Mouse (Mus musculus) cerebellum, adult 8-10 months (tissue): ENCODE measurements around the gene Dctd.
"Not testable (repeated sequence)": the region's sequence is repeated elsewhere in the genome, so short reads cannot be mapped to it uniquely, and the experiment has no call there.

ENCODE experiments used
- DNase-seq: peaks from one replicate; pipeline ENCODE4 v3.0.0; 2022

Dctd gene

DNA sequence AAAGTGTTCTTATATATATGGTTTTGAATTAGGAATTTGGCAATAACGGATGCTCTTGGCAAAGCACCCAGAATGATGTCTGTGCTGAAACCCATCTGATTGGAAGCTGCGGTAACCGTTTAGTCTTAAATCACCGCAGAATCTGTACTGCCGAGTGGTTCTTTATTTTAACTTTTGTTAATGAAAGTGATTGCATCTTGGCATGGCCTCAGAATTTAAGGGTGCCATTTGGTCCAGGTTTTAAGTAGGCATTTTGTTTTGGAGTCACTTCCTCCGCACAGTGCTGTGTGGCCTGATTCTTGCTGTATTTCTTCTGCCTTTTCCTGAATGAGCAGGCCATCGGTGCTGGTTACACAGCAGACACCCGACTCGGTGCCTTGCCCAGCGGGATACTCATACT lies 47.6 kb downstream of the Dctd start:
- no peak for DNase-seq

DNA sequence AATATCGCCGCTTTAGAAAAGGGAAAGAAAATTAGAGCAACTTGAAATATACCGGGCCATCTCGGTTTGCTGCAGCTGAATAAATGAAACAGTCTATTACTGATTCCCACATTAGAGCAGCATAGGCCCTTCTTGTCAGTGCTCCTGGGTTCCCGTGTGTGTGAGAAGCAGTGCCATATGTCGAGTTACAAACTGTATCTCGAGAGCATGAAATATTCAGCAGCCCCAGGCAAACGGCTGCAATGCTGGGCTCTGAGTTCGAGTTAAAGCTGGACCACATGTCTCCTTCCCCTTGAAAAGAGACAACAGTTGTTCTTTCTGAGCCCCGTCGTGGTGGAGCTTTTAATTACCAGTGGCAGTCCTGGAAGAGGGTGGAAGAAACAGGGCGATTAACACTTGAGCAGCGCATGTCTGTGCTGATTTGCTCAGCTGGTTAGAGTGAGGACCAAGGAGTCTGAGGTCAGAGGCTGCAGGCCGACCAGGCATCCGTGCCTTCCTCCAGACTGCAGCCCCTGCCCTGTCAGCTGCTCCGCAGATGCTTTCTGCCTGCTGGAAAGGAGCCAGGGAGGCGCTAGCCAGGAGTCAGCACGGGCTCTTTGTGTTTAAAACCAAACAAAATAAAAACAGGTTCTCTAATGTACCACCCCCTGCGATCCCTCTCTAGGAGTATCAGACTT lies 53.3 kb downstream of the Dctd start:
- no peak for DNase-seq

DNA sequence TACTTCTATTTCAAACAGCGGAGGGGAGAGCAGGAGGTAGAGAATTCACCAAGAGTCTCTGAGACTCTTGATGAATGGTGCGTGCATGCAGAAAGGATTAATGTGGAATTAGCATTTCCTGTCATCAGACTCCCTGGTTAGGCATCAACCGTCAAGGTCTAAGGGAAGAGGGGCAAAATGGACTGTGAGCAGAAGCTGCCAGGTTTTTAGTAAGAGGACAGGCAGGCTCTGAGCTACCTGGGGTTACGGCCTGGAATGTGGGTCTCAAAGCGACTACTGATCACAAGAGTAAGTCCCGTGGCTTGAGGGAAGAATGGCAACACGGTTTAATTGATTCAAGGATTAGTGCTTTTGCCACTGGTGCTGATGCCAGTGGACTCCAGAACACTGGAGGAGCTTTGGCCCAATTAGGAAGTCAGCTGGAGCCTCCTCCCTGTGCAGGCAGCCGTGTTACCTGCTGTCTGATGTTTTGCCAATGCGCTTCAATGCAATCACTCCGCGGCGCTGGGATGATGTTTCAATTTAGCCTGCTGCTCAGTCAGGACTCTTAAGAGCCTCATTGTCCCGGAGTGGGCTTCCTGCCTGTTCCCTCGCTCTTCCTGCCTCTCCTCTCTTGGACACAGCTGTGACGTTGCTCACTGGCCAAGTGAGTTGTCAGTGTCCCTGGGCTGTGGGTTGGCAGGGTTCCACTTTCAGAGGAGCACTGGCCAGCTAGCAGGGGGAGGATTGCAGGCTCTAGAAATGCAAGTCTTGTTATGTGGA lies 54.6 kb downstream of the Dctd start:
- DNase-seq, result peak; percentile 20

DNA sequence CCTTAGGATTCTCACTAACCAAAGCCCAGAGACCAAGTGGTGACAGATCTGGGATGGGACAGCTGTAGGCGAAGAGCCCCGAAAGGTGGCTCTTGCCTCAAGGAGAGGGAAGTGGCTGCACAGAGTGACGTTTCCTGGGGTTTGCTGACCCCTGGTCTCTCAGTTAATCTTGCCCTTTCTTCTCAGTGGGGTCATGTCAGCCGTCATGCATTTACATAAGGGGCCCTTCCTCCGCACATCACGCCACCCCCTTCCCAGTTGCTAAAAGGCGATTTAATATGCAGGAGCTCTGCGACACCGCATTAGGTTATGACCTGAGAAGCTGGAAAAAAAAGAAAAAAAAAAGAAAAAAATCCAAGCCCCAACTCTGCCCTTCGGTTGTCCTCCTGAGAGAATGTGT lies 58.8 kb downstream of the Dctd start:
- DNase-seq, result no peak

DNA sequence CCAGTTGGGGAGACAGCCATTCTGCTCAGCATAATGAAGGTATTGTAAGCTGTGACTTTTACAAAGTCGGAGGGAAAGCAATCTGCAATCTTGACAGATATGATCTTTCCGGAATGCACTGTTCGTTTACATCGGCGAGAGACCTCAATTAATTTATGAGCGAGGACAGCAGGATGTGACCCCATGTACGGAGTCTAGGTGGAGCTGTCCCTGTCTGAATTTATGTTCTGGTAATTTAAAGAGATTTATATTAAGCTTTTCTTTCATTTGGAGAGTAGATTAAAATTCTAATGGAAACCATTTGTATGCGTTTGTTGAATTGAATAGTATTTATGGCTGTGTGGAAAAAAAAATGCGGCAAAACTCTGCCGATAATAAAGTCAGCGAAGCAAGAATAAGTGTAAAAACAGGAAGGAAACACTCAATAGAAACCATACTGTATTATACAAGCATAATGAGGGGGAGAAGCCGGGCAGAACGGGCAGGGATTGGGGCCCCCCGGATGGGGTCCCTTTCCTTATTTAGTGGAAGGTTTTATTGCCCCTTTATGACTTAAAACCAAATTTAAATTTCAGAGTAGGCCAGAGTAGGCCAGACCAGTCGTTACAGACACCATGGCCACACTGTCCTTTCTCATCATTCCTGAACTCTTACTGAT lies 59.8 kb downstream of the Dctd start:
- DNase-seq, result no peak

DNA sequence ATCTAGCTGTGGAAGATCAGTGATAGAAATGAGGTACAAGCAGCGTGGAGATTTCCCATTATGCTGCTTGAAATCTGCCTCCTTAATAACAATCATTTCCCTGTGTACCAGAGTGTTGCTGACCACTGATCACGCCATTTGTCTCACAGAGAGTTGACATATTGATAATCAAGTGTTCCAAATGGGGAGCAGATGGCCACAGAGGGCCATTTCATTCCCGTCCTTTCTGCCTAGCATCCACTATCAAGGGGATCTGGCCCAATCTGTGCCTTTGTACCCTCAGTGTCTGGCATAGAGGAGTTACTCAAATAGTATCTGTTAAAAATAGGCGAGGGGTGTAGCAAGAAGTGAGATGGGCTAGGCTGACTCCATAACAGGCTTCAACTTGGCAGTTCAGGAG lies 78.5 kb downstream of the Dctd start:
- DNase-seq, result no peak

DNA sequence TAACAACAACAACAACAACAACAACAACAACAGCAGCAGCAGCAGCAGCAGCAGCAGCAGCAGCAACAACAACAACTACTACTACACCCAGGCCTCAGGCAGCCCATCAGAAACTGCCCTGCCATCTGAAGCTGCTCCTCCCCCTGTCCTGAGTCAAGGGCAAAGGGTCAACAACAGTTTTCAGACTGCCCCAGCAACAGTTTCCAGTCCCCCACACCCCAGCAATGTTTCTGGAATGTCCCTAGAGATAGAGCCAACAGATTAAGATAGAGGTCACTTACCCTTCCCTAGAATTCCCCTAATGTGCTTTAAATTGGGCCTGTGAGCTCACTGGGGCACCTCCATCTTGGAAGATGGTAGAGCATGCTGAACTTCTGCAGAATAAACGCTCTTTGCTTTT lies 79.0 kb downstream of the Dctd start:
- no peak for DNase-seq

DNA sequence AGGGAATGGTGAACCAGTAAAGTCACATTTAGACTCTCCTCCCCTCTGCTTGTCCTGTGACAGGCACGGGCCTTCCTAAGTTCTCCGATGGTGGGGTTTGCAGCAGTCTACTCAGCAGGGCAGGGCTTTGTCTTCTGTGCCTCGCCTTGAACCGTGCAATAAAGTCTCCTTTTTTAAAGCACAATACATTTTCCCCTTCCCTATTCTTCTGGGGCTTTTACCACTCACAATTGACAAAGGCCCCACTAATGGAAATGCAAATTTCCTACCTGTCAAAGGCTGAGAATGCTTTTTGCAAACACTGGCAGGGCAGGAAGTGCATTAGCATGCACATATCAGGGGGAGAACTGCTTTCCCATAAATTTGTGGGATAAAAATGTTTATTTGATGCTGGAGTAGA lies 80.1 kb downstream of the Dctd start:
- no peak for DNase-seq

DNA sequence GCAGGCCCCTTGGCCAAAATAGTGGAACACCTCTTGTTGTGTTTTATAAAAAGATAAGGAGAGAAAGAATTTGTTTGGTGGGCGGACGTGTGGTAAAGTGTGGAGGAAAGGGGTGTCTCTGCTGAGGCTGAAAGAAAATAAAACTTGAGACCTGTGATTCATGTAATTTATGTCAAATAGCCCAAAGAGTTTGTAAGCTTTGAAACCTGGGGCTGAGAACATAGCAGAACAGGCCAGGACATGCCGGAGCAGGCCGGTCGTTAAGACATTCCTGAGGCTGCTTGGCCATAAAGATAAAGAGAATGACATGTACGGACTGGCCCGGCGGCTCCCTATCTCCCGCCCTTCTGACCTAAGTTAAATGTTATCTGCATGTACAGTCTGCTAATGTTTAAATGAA lies 81.3 kb downstream of the Dctd start:
- DNase-seq, result not testable (repeated sequence)

DNA sequence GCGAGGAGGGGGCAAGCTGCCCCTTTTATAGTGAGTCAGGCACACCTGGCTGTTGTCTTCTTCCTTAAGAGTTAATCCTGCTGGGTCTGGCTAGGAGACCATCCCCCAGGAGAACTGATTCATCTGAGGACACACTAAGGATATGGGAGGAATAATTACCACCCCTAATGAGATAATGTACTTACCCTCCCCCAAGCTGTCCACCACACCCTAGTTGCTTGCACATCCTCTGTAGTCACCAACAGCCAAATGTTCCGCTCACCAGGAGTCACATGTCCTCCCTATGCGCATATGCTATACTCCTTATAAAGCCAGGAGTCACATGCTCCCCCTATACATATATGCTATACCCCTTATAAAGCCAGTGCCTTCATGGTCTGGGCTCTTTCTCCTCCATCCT lies 82.1 kb downstream of the Dctd start:
- DNase-seq, result no peak

DNA sequence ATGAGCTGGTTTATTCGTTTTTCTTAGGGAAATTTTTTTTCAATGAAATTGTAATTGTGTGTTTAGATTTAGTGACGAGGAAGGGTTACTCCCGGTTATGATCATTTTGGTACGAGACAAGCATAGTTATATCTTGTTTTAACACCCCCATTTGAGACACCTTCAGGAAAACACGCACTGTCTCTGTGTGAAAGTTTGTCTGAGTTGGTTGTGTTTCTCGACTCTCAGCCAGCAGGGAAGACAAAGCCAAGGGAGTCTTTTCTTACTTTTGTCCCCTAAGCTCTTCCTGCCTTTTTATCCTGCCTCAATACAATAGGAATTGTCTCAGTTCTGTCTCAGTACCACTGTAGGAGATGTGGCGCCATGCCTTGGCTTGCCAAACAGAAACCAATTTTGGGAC lies 84.9 kb downstream of the Dctd start:
- no peak for DNase-seq

DNA sequence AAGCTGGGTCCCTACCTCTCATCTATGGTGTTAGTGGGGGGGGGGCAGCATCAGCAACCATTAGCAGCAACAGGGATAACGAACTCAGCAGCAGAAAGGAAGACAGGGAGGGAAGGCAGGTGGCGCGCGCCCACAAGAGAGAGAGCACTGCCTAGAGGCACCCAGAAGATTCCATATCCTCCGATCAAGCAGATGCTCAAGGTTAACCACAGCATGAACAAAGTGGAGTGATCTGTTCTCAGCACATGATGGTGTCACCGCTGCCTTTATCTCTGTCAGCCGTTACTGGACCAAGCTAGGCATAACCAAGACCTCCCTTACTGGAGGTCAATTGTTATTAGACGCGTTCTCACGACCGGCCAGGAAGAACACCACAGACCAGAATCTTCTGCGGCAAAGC lies 89.7 kb downstream of the Dctd start:
- no peak for DNase-seq

DNA sequence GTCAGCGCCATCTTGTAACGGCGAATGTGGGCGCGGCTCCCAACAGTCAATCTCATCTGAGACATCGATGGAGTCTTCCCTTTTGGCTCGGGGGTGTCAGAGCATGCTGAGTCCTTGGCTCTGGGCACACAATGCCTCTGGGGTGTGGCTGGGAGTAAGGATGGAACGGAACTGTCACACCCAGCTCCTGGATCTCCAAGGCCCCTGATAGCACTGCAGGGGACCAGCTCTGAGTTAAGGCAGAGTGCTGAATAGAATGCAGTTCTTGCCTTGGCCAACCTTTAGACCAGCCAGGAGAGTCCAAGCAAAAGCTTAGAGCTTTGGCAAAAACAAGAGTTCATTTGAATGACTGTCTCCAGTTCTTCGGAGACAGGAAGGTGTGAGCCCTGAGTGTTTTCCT lies 97.1 kb downstream of the Dctd start:
- DNase-seq, result no peak

DNA sequence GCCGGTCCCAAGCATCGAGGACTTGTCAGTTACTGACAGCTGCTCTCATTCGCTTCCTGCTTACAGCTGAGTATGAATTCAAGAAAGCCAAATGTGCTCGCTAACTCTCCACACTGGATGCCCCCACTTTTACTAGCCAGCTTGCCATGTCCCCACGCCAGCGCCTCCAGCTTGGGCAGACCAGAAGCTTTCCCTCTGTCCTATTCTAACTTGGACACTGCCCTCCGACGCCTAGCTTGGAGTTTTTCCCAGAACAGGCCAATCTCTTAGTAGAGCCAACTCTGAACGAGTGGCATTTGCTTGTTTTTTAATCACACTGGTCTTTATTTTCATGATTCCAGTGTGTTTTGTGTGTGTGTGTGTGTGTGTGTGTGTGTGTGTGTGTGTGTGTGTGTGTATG lies 100.3 kb downstream of the Dctd start:
- no peak for DNase-seq

DNA sequence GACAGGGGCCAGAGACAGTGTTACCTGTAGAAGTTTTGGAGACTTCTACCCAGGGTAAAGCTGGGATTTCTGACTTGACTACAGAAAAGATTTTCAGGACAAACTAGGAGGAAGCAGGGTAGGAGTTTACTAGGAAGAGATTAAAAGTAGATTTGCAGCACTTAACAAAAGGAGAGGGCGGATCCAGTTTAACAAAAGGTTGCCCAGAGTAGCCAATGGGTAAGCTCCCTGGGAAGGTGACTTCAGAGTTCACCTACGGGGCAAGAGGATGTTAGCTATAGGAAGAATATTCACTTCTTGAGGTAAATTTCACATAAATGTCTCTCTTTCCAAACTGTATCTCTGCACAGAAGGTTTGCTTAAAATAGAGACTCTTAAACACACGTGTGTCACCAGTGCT lies 103.7 kb downstream of the Dctd start:
- no peak for DNase-seq
